Mouse (Mus musculus): ENCODE results near the gene Rnf130.

The Rnf130 gene

GRCm38 (mm10) chr11:50024445-50024832, 707 bp upstream of the Rnf130 start:
- DNase-seq (ENCODE audit: extremely low spot score), result no peak

DNA sequence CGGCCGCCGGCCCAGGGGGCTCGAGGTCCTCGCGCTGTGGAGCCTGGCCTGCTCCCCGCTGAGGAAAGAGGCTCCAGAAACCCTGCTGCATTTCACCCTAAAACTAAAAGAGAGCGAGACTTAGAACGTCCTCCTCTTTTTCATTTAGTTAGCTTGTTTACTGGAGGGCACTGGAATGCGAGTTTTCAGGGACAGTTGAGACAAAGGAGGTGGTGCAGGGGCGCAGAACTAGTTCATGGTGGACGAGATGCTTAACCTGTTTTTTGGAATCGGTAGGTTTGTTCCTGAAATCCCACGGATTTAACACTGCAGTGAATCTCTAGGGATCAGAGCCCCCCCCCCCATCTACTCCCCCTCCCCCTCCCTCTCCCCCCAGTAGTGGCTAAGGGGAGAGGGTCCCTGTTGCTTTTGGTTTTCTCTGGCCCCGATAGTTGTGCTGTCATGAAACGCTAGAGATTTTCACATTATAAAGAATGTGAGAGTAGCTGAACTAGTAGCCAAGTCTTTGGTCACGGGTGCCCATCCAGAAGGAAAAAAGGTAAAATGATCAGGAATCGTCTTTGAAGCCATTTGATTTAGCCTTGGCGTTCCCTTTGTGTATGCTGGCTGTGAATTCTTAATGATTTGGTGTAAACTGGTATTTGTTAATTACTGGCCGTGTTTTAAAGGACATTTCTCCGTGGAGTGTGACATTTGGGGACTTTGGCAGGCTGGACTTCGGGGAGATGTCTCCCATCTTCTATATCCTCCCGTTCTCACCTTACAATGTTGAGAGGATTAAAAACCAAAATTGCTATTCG, 775 bp downstream of the Rnf130 start:
- DNase-seq (ENCODE audit: extremely low spot score), result no peak

DNA sequence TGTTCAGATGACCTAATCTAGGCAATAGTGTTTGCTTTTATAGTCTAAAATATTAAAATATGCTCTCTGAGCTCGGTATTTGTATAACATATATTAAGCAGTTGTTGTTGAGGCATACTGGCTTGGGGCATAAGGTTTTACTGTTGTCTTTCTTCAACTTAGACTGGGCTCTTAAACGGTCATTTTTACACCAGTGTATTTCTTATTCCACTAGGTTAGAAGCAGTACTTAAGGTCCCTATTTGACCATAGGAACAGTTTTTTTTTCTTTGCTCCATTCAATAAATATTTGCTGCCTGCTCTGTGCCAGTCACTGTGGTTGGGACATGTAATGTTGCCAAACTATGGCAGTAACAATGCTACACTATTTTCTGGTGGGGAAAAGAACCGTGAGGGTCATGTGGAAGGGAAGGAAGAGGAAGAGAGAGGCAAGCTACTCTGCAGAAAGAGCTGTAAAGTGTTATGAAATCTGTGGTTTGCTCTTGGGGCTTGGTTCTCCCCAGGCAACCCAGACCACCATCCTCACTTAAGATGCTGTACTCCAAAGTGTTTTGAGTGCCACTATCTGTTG, 1.5 kb downstream of the Rnf130 start:
- no peak for DNase-seq (ENCODE audit: extremely low spot score)

- no peak for DNase-seq (ENCODE audit: extremely low spot score)
These were observed 3.3 kb downstream of the Rnf130 start for GRCm38 (mm10) chr11:50028416-50028815.

GRCm38 (mm10) chr11:50034155-50034554, 9.0 kb downstream of the Rnf130 start:
- no peak for DNase-seq (ENCODE audit: extremely low spot score)

- DNase-seq (ENCODE audit: extremely low spot score), result no peak
These were observed 10.6 kb downstream of the Rnf130 start for GRCm38 (mm10) chr11:50035726-50036125.

GRCm38 (mm10) chr11:50036781-50037460, 11.8 kb downstream of the Rnf130 start:
- no peak for DNase-seq (ENCODE audit: extremely low spot score)

DNA sequence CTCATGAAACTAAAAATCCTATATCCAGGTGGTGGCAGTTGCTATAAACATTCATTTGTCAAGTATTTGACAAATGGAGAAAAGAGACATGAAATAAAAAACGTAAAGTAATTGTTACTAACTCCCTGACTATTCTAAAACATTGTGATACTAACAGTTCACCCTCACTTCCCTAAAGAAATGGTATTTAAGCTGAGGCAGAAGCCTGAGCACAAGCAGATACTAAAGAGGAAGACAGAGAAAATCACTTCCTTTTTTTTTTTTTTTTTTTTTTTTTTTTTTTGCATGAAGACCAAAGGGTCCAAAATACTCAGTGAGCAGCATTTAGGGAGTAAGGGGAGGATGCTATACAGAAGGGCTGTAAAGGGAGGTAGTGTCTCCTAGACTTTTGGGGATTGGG, 13.6 kb downstream of the Rnf130 start:
- DNase-seq (ENCODE audit: extremely low spot score), result no peak

- DNase-seq (ENCODE audit: extremely low spot score), result no peak
These were observed 16.0 kb downstream of the Rnf130 start for GRCm38 (mm10) chr11:50041148-50041547.

GRCm38 (mm10) chr11:50042345-50042997, 17.3 kb downstream of the Rnf130 start:
- DNase-seq (ENCODE audit: extremely low spot score), result no peak

DNA sequence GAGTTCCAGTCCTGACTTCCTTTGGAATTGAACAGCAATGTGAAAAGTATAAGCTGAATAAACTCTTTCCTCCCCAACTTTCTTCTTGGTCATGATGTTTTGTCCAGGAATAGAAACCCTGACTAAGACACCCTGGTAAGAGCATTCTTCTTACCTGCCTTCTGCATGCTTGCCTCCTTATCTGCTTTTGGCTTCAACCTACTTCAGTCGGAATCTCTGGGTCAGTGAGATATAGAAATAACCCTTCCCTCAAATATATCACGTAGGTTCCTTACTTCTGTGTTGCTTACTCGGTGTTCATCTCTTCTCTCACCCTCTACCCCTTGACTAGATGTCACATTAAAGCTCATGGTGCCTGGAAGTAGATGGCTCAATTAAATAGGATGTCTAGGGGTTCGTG, 19.3 kb downstream of the Rnf130 start:
- no peak for DNase-seq (ENCODE audit: extremely low spot score)

DNA sequence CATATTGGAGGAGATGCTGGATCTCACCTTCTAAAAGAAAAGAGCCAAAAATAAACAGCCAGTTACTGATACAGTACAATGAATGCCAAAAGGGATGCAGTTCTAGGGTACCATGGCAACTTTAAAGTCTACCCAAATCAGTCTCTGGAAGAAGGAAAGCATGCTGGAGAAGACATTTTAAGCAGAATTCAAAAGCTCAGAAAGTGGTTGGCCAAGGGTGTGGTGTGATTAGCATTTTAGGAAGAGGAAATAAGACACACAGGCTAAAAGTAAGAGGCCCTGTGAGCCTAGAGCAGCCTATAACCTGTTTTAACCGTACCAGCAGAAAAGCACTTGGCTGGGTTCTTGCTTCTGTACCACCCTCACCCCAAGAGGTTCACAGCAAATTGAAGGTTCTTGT, 22.5 kb downstream of the Rnf130 start:
- DNase-seq (ENCODE audit: extremely low spot score), result no peak

DNA sequence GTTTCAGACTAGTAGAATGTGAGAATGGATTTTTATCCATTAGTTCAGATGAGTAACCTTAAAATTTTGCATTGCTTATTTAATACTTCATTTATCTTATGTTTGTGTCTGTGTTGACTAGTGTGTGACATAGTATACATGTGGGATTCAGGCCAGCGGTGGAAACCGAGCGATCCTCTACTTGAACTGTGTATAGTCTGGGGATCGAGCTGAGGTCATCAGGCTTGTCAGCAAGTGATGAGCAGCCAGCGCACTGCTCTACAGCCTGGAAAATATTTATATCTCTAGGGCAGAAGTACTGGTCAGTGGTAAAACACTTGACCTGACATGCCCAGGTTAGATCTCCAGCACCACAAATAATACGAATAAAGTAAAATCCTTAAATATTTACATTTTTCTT, 23.0 kb downstream of the Rnf130 start:
- no peak for DNase-seq (ENCODE audit: extremely low spot score)

DNA sequence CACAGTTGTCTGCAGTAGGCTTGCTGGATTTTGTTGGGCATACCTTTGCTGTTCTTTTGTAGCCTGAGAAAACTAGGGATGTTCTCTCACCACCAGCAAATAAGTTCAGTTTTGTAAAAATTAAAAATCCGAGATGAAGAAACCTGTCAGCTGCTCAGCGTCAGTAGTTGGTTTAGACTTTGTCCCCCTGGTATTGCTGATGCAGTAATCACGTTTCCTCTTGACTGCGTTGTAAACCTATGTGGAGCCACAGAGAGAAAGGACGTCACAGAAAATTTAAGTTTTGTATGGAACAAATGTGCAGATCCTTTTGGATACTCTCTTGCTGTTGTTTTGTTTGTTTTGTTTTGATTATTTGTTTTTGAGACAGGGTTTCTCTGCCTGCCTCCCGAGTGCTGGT, 25.2 kb downstream of the Rnf130 start:
- no peak for DNase-seq (ENCODE audit: extremely low spot score)

DNA sequence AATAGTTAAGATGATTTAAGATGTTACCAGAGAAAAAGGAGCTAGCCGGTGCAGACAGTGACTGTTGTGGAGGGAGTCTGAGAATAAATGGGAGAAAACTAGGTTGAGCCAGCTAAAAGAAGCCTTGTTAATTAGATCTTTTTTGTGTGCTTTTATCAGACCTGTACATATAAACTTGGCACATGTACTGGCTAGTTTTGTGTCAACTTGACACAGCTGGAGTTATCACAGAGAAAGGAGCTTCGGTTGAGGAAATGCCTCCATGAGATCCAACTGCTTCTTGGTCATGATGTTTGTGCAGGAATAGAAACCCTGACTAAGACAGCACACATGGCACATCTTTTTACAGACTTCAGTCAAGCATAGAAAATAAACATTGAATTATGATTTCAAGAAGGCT, 32.6 kb downstream of the Rnf130 start:
- no peak for DNase-seq (ENCODE audit: extremely low spot score)

GRCm38 (mm10) chr11:50058277-50058676, 33.1 kb downstream of the Rnf130 start:
- DNase-seq (ENCODE audit: extremely low spot score), result no peak

GRCm38 (mm10) chr11:50059045-50059444, 33.9 kb downstream of the Rnf130 start:
- DNase-seq (ENCODE audit: extremely low spot score), result no peak

DNA sequence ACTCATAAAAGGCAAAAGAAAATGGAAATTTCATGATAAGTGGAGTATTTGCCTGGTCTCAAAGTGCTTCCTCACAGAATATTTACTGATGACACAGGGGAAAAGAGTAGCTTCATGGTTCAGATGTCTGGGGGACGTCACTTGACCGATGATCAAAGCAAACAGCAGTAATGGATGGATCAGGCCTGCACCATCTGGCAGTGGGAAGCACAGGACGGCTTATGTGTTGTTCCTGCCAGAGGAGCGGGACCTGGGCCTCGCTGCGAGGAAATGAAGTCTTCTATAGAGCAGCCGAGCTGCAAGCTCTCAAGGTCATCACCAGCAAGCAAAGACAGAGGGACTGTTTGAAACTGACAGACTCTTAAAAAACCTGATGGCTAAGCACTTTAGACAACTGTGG, 37.0 kb downstream of the Rnf130 start:
- DNase-seq (ENCODE audit: extremely low spot score), result peak; percentile 9

DNA sequence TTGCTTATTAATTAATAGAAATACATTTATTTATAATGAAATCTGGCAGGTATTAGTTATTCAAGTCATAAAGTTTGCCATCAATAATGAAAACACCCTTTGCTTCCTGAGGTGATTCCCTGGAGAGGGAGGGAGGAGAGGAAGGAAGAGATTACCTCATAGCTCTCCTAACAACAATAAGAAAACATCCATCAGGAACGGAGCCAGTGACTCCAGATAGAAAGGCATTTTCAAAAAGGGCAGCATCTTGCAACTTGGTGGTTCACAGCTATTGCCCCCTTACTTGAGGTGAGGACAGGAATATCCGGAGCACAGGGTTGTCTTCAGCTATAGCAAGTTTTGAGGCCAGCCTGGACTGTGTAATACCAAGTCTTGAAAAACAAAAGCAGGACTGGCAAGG, 40.9 kb downstream of the Rnf130 start:
- no peak for DNase-seq (ENCODE audit: extremely low spot score)

- no peak for DNase-seq (ENCODE audit: extremely low spot score)
These were observed 48.7 kb downstream of the Rnf130 start for GRCm38 (mm10) chr11:50073830-50074229.

DNA sequence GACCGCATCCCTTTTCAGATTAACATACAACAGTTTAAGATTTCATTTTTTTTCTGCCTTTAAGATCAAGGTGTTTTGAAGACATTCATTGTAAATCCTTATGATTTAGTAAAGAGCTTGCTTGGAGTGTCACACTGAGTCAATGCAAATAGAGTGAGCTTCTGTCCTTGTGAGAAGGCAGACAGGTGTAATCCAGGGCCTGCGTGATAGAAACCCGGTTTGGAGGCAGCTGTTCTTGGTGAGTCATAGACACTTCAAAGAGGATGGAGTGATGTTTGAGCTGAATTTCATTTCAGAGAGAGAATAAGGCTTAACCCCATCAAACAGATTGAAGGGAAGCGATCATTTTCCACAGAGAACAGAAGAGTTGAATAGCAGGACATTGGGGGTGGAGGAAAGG, 51.6 kb downstream of the Rnf130 start:
- no peak for DNase-seq (ENCODE audit: extremely low spot score)

- DNase-seq (ENCODE audit: extremely low spot score), result no peak
These were observed 56.4 kb downstream of the Rnf130 start for GRCm38 (mm10) chr11:50081365-50082190.

Measured in embryo, embryonic 9.5 days (tissue).